Mouse (Mus musculus) liver, embryonic 14.5 days (tissue): ENCODE results near the gene Atp6v0e.

Experiments used
- CTCF ChIP-seq: IDR thresholded peaks from 2 replicates; pipeline ENCODE4 v1.5.1; 2016; ENCODE audit warnings: antibody characterized with exemption, low read depth, control low read depth
- EP300 ChIP-seq: IDR thresholded peaks from 2 replicates; pipeline ENCODE4 v1.6.1; 2016; ENCODE audit warnings: antibody characterized with exemption, low read depth

GRCm38 (mm10) chr17:26624999-26625398 is 38.0 kb upstream of the Atp6v0e start:
- TF ChIP-seq CTCF (no peak), EP300 (no peak)
